Mouse (Mus musculus): ENCODE results near the gene Rftn1. TPM values are rescaled to one million over a fixed set of nuclear protein-coding genes. Genes with fewer than 3 reads are reported as not detected.

Gene Rftn1
- 8.3 and 10.2 TPM in 2 replicates for polyA plus RNA-seq (2016; fragmentation: Nextera tagmentation; extraction: Ambion mirVana)

GRCm38 (mm10) chr17:50190131-50191015, at the start of gene Rftn1:
Gene Rftn1 (minus strand): TSS chr17:50190674.
- H3K9me3 ChIP-seq = no peaks in the 10 kb centered on the region
- peak within 1 kb of the TSS; percentile 82 for H3K27ac ChIP-seq
- under 1% methylated on average over 62 of the region's 79 CpGs for WGBS
- DNase-seq (ENCODE audit: extremely low spot score, low spot score) = peak; percentile 34
- H3K27me3 ChIP-seq (ENCODE audit: poor library complexity, severe bottlenecking) = peaks cover 69% of the 10 kb centered on the region
- H3K4me1 ChIP-seq = peaks cover 60% of the 10 kb centered on the region
- H3K4me3 ChIP-seq = peak within 1 kb of the TSS; percentile 78
- H3K36me3 ChIP-seq (replicated peaks) = no peaks in the 10 kb centered on the region

- DNase-seq (ENCODE audit: extremely low spot score, low spot score) = no peak
- Histone ChIP-seq H3K36me3 (replicated peaks) (no peaks in the 10 kb centered on the region), H3K27ac (peak overlapping the region; percentile 80), H3K27me3 (ENCODE audit: poor library complexity, severe bottlenecking) (peaks cover 33% of the 10 kb centered on the region), H3K4me1 (peaks cover 34% of the 10 kb centered on the region), H3K4me3 (no peak overlapping the region), H3K9me3 (no peaks in the 10 kb centered on the region)
- 72% methylated on average over 11 of the region's 11 CpGs for WGBS
These were observed 47.5 kb upstream of the Rftn1 start for GRCm38 (mm10) chr17:50237818-50238610.

GRCm38 (mm10) chr17:50237436-50237709, 46.9 kb upstream of the Rftn1 start:
- DNase-seq (ENCODE audit: extremely low spot score, low spot score) = peak; percentile 87
- peaks cover 34% of the 10 kb centered on the region for H3K4me1 ChIP-seq
- peak overlapping the region; percentile 80 for H3K27ac ChIP-seq
- 0 out of 2 replicates have a peak overlapping the region, but pooled peaks have one; percentile 15 for H3K4me3 ChIP-seq
- H3K27me3 ChIP-seq (ENCODE audit: poor library complexity, severe bottlenecking) = peaks cover 33% of the 10 kb centered on the region
- no peaks in the 10 kb centered on the region for H3K36me3 ChIP-seq (replicated peaks)
- no peaks in the 10 kb centered on the region for H3K9me3 ChIP-seq
- 3% methylated on average over 8 of the region's 8 CpGs for whole genome bisulfite sequencing

- Histone ChIP-seq H3K4me1 (peaks cover 34% of the 10 kb centered on the region), H3K9me3 (no peaks in the 10 kb centered on the region), H3K36me3 (replicated peaks) (no peaks in the 10 kb centered on the region), H3K27ac (peak overlapping the region; percentile 80), H3K4me3 (peak overlapping the region; percentile 15; the same call in 1 of the 2 replicates), H3K27me3 (ENCODE audit: poor library complexity, severe bottlenecking) (peaks cover 33% of the 10 kb centered on the region)
- 23% methylated on average over 9 of the region's 9 CpGs for WGBS
- DNase-seq (ENCODE audit: extremely low spot score, low spot score) = peak; percentile 80
These were observed 46.4 kb upstream of the Rftn1 start for GRCm38 (mm10) chr17:50236702-50237435.

- Histone ChIP-seq H3K27me3 (ENCODE audit: poor library complexity, severe bottlenecking) (peaks cover 33% of the 10 kb centered on the region), H3K9me3 (no peaks in the 10 kb centered on the region), H3K4me1 (peaks cover 34% of the 10 kb centered on the region), H3K36me3 (replicated peaks) (no peaks in the 10 kb centered on the region), H3K4me3 (no peak overlapping the region), H3K27ac (peak overlapping the region; percentile 80)
- WGBS = 39% methylated on average over 13 of the region's 13 CpGs
- DNase-seq (ENCODE audit: extremely low spot score, low spot score) = peak; percentile 20
These were observed 45.6 kb upstream of the Rftn1 start for GRCm38 (mm10) chr17:50235943-50236701.

GRCm38 (mm10) chr17:50233956-50234355, 43.5 kb upstream of the Rftn1 start:
- no peak overlapping the region for H3K27ac ChIP-seq
- H3K4me1 ChIP-seq = peaks cover 34% of the 10 kb centered on the region
- H3K27me3 ChIP-seq (ENCODE audit: poor library complexity, severe bottlenecking) = peaks cover 20% of the 10 kb centered on the region
- 94% methylated on average over 5 of the region's 5 CpGs for WGBS
- H3K9me3 ChIP-seq = no peaks in the 10 kb centered on the region
- DNase-seq (ENCODE audit: extremely low spot score, low spot score) = no peak
- H3K4me3 ChIP-seq = no peak overlapping the region
- no peaks in the 10 kb centered on the region for H3K36me3 ChIP-seq (replicated peaks)

GRCm38 (mm10) chr17:50232821-50233220, 42.3 kb upstream of the Rftn1 start:
- Histone ChIP-seq H3K36me3 (replicated peaks) (no peaks in the 10 kb centered on the region), H3K27me3 (ENCODE audit: poor library complexity, severe bottlenecking) (peaks cover 8% of the 10 kb centered on the region), H3K9me3 (no peaks in the 10 kb centered on the region), H3K4me1 (peaks cover 29% of the 10 kb centered on the region), H3K27ac (no peak overlapping the region), H3K4me3 (no peak overlapping the region)
- DNase-seq (ENCODE audit: extremely low spot score, low spot score) = no peak
- WGBS = 92% methylated on average over 11 of the region's 11 CpGs

GRCm38 (mm10) chr17:50231206-50231605, 40.7 kb upstream of the Rftn1 start:
- no peak overlapping the region for H3K27ac ChIP-seq
- H3K36me3 ChIP-seq (replicated peaks) = no peaks in the 10 kb centered on the region
- H3K4me1 ChIP-seq = peaks cover 13% of the 10 kb centered on the region
- no peak overlapping the region for H3K4me3 ChIP-seq
- H3K9me3 ChIP-seq = no peaks in the 10 kb centered on the region
- WGBS = 94% methylated on average over 8 of the region's 8 CpGs
- no peak for DNase-seq (ENCODE audit: extremely low spot score, low spot score)
- 0 out of 2 replicates have a peak, but pooled peaks cover 1% of the 10 kb centered on the region for H3K27me3 ChIP-seq (ENCODE audit: poor library complexity, severe bottlenecking)

GRCm38 (mm10) chr17:50229534-50229933, 39.1 kb upstream of the Rftn1 start:
- WGBS = 90% methylated on average over 4 of the region's 4 CpGs
- Histone ChIP-seq H3K9me3 (no peaks in the 10 kb centered on the region), H3K27me3 (ENCODE audit: poor library complexity, severe bottlenecking) (no peaks in the 10 kb centered on the region), H3K4me1 (no peaks in the 10 kb centered on the region), H3K27ac (no peak overlapping the region), H3K36me3 (replicated peaks) (no peaks in the 10 kb centered on the region), H3K4me3 (no peak overlapping the region)
- DNase-seq (ENCODE audit: extremely low spot score, low spot score) = no peak

GRCm38 (mm10) chr17:50227366-50227765, 36.9 kb upstream of the Rftn1 start:
- no peaks in the 10 kb centered on the region for H3K36me3 ChIP-seq (replicated peaks)
- no peaks in the 10 kb centered on the region for H3K27me3 ChIP-seq (ENCODE audit: poor library complexity, severe bottlenecking)
- no peak overlapping the region for H3K27ac ChIP-seq
- no peak for DNase-seq (ENCODE audit: extremely low spot score, low spot score)
- no peaks in the 10 kb centered on the region for H3K9me3 ChIP-seq
- 81% methylated on average over 7 of the region's 7 CpGs for WGBS
- H3K4me1 ChIP-seq = peaks cover 7% of the 10 kb centered on the region; the same call in 1 of the 2 replicates
- no peak overlapping the region for H3K4me3 ChIP-seq

GRCm38 (mm10) chr17:50224718-50225117, 34.2 kb upstream of the Rftn1 start:
- 0 out of 2 replicates have a peak overlapping the region, but pooled peaks have one; percentile 35 for H3K27ac ChIP-seq
- WGBS = 87% methylated on average over 5 of the region's 5 CpGs
- H3K27me3 ChIP-seq (ENCODE audit: poor library complexity, severe bottlenecking) = no peaks in the 10 kb centered on the region
- no peak for DNase-seq (ENCODE audit: extremely low spot score, low spot score)
- no peak overlapping the region for H3K4me3 ChIP-seq
- H3K4me1 ChIP-seq = peaks cover 7% of the 10 kb centered on the region; the same call in 1 of the 2 replicates
- H3K36me3 ChIP-seq (replicated peaks) = no peaks in the 10 kb centered on the region
- no peaks in the 10 kb centered on the region for H3K9me3 ChIP-seq

- 84% methylated on average over 4 of the region's 4 CpGs for WGBS
- H3K36me3 ChIP-seq (replicated peaks) = no peaks in the 10 kb centered on the region
- no peaks in the 10 kb centered on the region for H3K27me3 ChIP-seq (ENCODE audit: poor library complexity, severe bottlenecking)
- no peaks in the 10 kb centered on the region for H3K4me1 ChIP-seq
- no peaks in the 10 kb centered on the region for H3K9me3 ChIP-seq
- no peak overlapping the region for H3K4me3 ChIP-seq
- DNase-seq (ENCODE audit: extremely low spot score, low spot score) = no peak
- no peak overlapping the region for H3K27ac ChIP-seq
These were observed 27.5 kb upstream of the Rftn1 start for GRCm38 (mm10) chr17:50217978-50218377.

All from forebrain, embryonic 10.5 days (tissue).